15 mouse cellular contexts compared by ENCODE assay signal in genomic region chr2:119636781-119637180, GRCm38 (mm10). TPM values are rescaled to one million over a fixed set of nuclear protein-coding genes. Genes with fewer than 3 reads are reported as not detected.
A peak's percentile ranks its signal among the peaks of the same experiment; 100 is the strongest.
DNase-seq lines count a peak whose midpoint lies in the region; ATAC-seq and TF ChIP-seq lines count a peak whose summit lies in the region.
"Had no signal": no experiment of that assay in that cellular context is flagged by ENCODE, and none has a peak within 500 bp of the region (broad histone marks: within the 10 kb centered on the region; RNA-seq: fewer than 3 reads in every experiment).

No protein-coding gene starts in this region.

- H3K4me3 ChIP-seq in kidney, postnatal 0 days (replicated peaks; ENCODE audit: low read depth, low read length) = no peak overlapping the region
- H3K4me3 ChIP-seq in CH12.LX (replicated peaks in 1 of 3; ENCODE audit: low read depth in 2 of 3, low read length in 2 of 3, poor library complexity in 1 of 3) = no peak overlapping the region
- H3K4me3 ChIP-seq: embryonic facial prominence, embryonic 12.5 days; liver, embryonic 12.5 days; midbrain, embryonic 12.5 days had no signal

- TF ChIP-seq EP300 in CH12.LX (IDR thresholded peaks at IDR 0.05; ENCODE audit: low read length) = no peak

- H3K36me3 ChIP-seq in kidney, postnatal 0 days (ENCODE audit: insufficient read depth, low read length) = peaks cover 36% of the 10 kb centered on the region
- H3K36me3 ChIP-seq in CH12.LX (replicated peaks in 1 of 2; ENCODE audit: control insufficient read depth in 1 of 2, insufficient read depth in 1 of 2, low read length in 1 of 2) = peaks cover 48 to 84% of the 10 kb centered on the region in 2 experiments

- no peaks in the 10 kb centered on the region for H3K27me3 ChIP-seq in kidney, postnatal 0 days (ENCODE audit: insufficient read depth, low read length)
- no peaks in the 10 kb centered on the region for H3K27me3 ChIP-seq in CH12.LX (replicated peaks)
- H3K27me3 ChIP-seq: embryonic facial prominence, embryonic 12.5 days; liver, embryonic 12.5 days; midbrain, embryonic 12.5 days had no signal

- no peak overlapping the region for H3K27ac ChIP-seq in kidney, postnatal 0 days
- H3K27ac ChIP-seq in CH12.LX (ENCODE audit: insufficient read depth, low read depth) = no peak overlapping the region
- H3K27ac ChIP-seq: embryonic facial prominence, embryonic 12.5 days; liver, embryonic 12.5 days; midbrain, embryonic 12.5 days had no signal

- peak; percentile 41; the same call in 1 of the 2 replicates for TF ChIP-seq CTCF in kidney, postnatal 0 days (IDR thresholded peaks at IDR 0.05; ENCODE audit: low read depth)
- TF ChIP-seq CTCF in CH12.LX (conservative IDR thresholded peaks at IDR 0.05 in 1 of 2, IDR thresholded peaks at IDR 0.05 in 1 of 2; ENCODE audit: low read depth in 2 of 2, low read length in 2 of 2) = peak; percentile 19 to 45; a peak in 2 of 4 replicates

- DNase-seq in kidney, postnatal 0 days (ENCODE audit: low spot score) = peak; percentile 29
- DNase-seq in kidney, adult 18-20 months = no peak
- DNase-seq in A20 (ENCODE audit: low read depth, low spot score) = peak; percentile 25
- DNase-seq in CH12.LX (ENCODE audit: extremely low read depth) = peak; percentile 77
- no peak for DNase-seq in cerebellum, postnatal 36 days
- DNase-seq in layer of hippocampus, postnatal 36 days = no peak
- DNase-seq: cerebellum, adult 8-10 months; heart, adult 18-20 months; heart, postnatal 10 days; kidney, postnatal 14 days; lung, postnatal 36 days had no signal

- in situ Hi-C loops in CH12.LX (cut with MboI; ENCODE audit: low pct_ligation_motif_present, low pct_unique_long_range_greater_than_20kb, low sequenced_read_pairs) = no loop called here

- H3K9me3 ChIP-seq in kidney, postnatal 0 days (replicated peaks; ENCODE audit: low read length) = no peaks in the 10 kb centered on the region
- H3K9me3 ChIP-seq in CH12.LX (replicated peaks; ENCODE audit: low read length) = no peaks in the 10 kb centered on the region
- H3K9me3 ChIP-seq: embryonic facial prominence, embryonic 12.5 days; liver, embryonic 12.5 days; midbrain, embryonic 12.5 days had no signal

- no peak for TF ChIP-seq POLR2A in CH12.LX (IDR thresholded peaks at IDR 0.05; ENCODE audit: low read depth, low read length)

- dilution Hi-C loops in CH12.LX (cut with MboI; ENCODE audit: extremely low pct_ligation_motif_present, extremely low pct_unique_long_range_greater_than_20kb, low sequenced_read_pairs) = no loop called here

- no peaks in the 10 kb centered on the region for H3K4me1 ChIP-seq in kidney, postnatal 0 days (replicated peaks; ENCODE audit: insufficient read depth, low read length)
- H3K4me1 ChIP-seq in CH12.LX (ENCODE audit: control insufficient read depth in 1 of 2, insufficient read depth in 2 of 2) = peaks cover 0 to 9% of the 10 kb centered on the region in 2 experiments; a peak in 1 of 4 replicates
- H3K4me1 ChIP-seq: embryonic facial prominence, embryonic 12.5 days; liver, embryonic 12.5 days; midbrain, embryonic 12.5 days had no signal

- 97% methylated on average over 1 of the region's 1 CpGs for WGBS in kidney, postnatal 0 days

- no peaks in the 10 kb centered on the region for H3K79me2 ChIP-seq in CH12.LX (replicated peaks; ENCODE audit: control insufficient read depth, extremely low read depth, insufficient read depth, poor library complexity, severe bottlenecking)

- no peak overlapping the region for H3K4me2 ChIP-seq in kidney, postnatal 0 days (ENCODE audit: low read length)
- H3K4me2 ChIP-seq in CH12.LX (ENCODE audit: insufficient read depth, low read depth, poor library complexity, severe bottlenecking) = no peak overlapping the region
- H3K4me2 ChIP-seq: embryonic facial prominence, embryonic 12.5 days; liver, embryonic 12.5 days; midbrain, embryonic 12.5 days had no signal

- no peak overlapping the region for H3K9ac ChIP-seq in kidney, postnatal 0 days (ENCODE audit: low read depth, low read length)
- no peak overlapping the region for H3K9ac ChIP-seq in CH12.LX (ENCODE audit: insufficient read depth, low read depth)
- H3K9ac ChIP-seq: embryonic facial prominence, embryonic 12.5 days; liver, embryonic 12.5 days; midbrain, embryonic 12.5 days had no signal

- no peak for TF ChIP-seq RAD21 in CH12.LX (IDR thresholded peaks at IDR 0.05; ENCODE audit: low read depth, low read length)

- ATAC-seq in kidney, postnatal 0 days (replicated peaks; ENCODE audit: low FRiP score, low read depth) = no peak
- peak; percentile 52; the same call in 1 of the 2 replicates for ATAC-seq in common myeloid progenitor, adult 5-6 weeks (replicated peaks; ENCODE audit: low read depth, poor library complexity, severe bottlenecking)
- ATAC-seq: liver, embryonic 12.5 days had no signal

TF ChIP-seq in CH12.LX, 34 proteins besides CTCF, POLR2A, EP300 and RAD21:
- no peak for TF ChIP-seq ZKSCAN1 (IDR thresholded peaks at IDR 0.05; ENCODE audit: borderline replicate concordance, low read depth, low read length)
- no peak for TF ChIP-seq MAX (IDR thresholded peaks at IDR 0.05; ENCODE audit: low read length)
- TF ChIP-seq MYC (IDR thresholded peaks at IDR 0.05; ENCODE audit: low read depth, low read length) = no peak
- TF ChIP-seq MEF2A (IDR thresholded peaks at IDR 0.05; ENCODE audit: borderline replicate concordance, low read depth, low read length) = no peak
- peak; percentile 14; the same call in 1 of the 2 replicates for TF ChIP-seq SMC3 (IDR thresholded peaks at IDR 0.05; ENCODE audit: low read depth, low read length)

RNA-seq across cellular contexts. Expression of gene Oip5, which starts 18.5 kb away (rescaled TPM):
- 12.4 and 15.6 TPM in 2 replicates for polyA plus RNA-seq in kidney, postnatal 0 days (2015; fragmentation: Nextera tagmentation; extraction: Ambion mirVana)
- total RNA-seq in CH12.LX (2012; rRNA removed) (22.0 and 24.5 TPM in 2 replicates), CH12.LX (2014; rRNA removed) (49.6 and 53.6 TPM in 2 replicates)
- 22.3 and 30.1 TPM in 2 replicates for polyA plus RNA-seq in CH12.LX (2012; ENCODE audit: insufficient read length, low read depth)
- total RNA-seq in common myeloid progenitor, adult 5-6 weeks (2017) = 19.1 and 21.5 TPM in 2 replicates
- under 1 TPM; 0.35 to 0.56 TPM for total RNA-seq in layer of hippocampus, postnatal 36 days (2021)

RNA-seq across cellular contexts. Expression of gene Nusap1, which starts 18.7 kb away (rescaled TPM):
- polyA plus RNA-seq in kidney, postnatal 0 days (2015; fragmentation: Nextera tagmentation; extraction: Ambion mirVana) = 31.9 and 38.7 TPM in 2 replicates
- total RNA-seq in CH12.LX (2012; rRNA removed) = 25.0 and 29.0 TPM in 2 replicates
- 92.7 and 107 TPM in 2 replicates for total RNA-seq in CH12.LX (2014; rRNA removed)
- polyA plus RNA-seq in CH12.LX (2012; ENCODE audit: insufficient read length, low read depth) = 39.9 and 41.1 TPM in 2 replicates
- 89.7 and 98.6 TPM in 2 replicates for total RNA-seq in common myeloid progenitor, adult 5-6 weeks (2017)
- under 1 TPM; 0.60 to 0.83 TPM for total RNA-seq in layer of hippocampus, postnatal 36 days (2021)

RNA-seq across cellular contexts. Expression of gene Ndufaf1, which starts 25.8 kb away (rescaled TPM):
- 50.0 and 54.3 TPM in 2 replicates for polyA plus RNA-seq in kidney, postnatal 0 days (2015; fragmentation: Nextera tagmentation; extraction: Ambion mirVana)
- total RNA-seq in CH12.LX (2012; rRNA removed) (25.1 and 33.2 TPM in 2 replicates), CH12.LX (2014; rRNA removed) (53.6 and 64.5 TPM in 2 replicates)
- 35.6 and 38.7 TPM in 2 replicates for polyA plus RNA-seq in CH12.LX (2012; ENCODE audit: insufficient read length, low read depth)
- total RNA-seq in common myeloid progenitor, adult 5-6 weeks (2017) = 18.6 and 21.1 TPM in 2 replicates
- total RNA-seq in layer of hippocampus, postnatal 36 days (2021) = 10 to 100 TPM; 31.7 to 35.0 TPM

RNA-seq across cellular contexts. Expression of gene Rtf1, which starts 38.1 kb away (rescaled TPM):
- 37.6 and 39.0 TPM in 2 replicates for polyA plus RNA-seq in kidney, postnatal 0 days (2015; fragmentation: Nextera tagmentation; extraction: Ambion mirVana)
- total RNA-seq in CH12.LX (2012; rRNA removed) (9.7 and 12.5 TPM in 2 replicates), CH12.LX (2014; rRNA removed) (10.7 and 11.3 TPM in 2 replicates)
- 46.0 and 50.3 TPM in 2 replicates for polyA plus RNA-seq in CH12.LX (2012; ENCODE audit: insufficient read length, low read depth)
- 42.6 and 48.0 TPM in 2 replicates for total RNA-seq in common myeloid progenitor, adult 5-6 weeks (2017)
- total RNA-seq in layer of hippocampus, postnatal 36 days (2021) = 10 to 100 TPM; 59.7 to 59.8 TPM

Comparison
In these comparisons a context has a peak if more than half of its experiments do, and no peak if none do; other contexts are left out.
1. DNase-seq: peak in kidney, postnatal 0 days (single experiment), A20 (single experiment) and CH12.LX (single experiment); none in kidney, adult 18-20 months (single experiment), cerebellum, postnatal 36 days (0 of 2) and layer of hippocampus, postnatal 36 days (0 of 2).
2. RNA of gene Oip5, which starts 18.5 kb away (total RNA-seq): 22.0 to 53.6 TPM in CH12.LX and 19.1 to 21.5 TPM in common myeloid progenitor, adult 5-6 weeks; 0.35 to 0.56 TPM in layer of hippocampus, postnatal 36 days; every median in the first group is over 10 times any median in the second.
3. RNA of gene Nusap1, which starts 18.7 kb away (total RNA-seq): 25.0 to 107 TPM in CH12.LX and 89.7 to 98.6 TPM in common myeloid progenitor, adult 5-6 weeks; 0.60 to 0.83 TPM in layer of hippocampus, postnatal 36 days; every median in the first group is over 10 times any median in the second.